Mouse (Mus musculus) c-Kit-positive CD71-positive TER-119-negative erythroid progenitor cells, embryonic 14.5 days (primary cell): ENCODE results near the gene Selplg.
"Not testable (repeated sequence)": the region's sequence is repeated elsewhere in the genome, so short reads cannot be mapped to it uniquely, and the experiment has no call there.

Source experiments
- DNase-seq: peaks from one replicate; pipeline ENCODE4 v3.0.0-alpha.2; 2013; ENCODE audit warnings: low read depth

Gene Selplg

DNA sequence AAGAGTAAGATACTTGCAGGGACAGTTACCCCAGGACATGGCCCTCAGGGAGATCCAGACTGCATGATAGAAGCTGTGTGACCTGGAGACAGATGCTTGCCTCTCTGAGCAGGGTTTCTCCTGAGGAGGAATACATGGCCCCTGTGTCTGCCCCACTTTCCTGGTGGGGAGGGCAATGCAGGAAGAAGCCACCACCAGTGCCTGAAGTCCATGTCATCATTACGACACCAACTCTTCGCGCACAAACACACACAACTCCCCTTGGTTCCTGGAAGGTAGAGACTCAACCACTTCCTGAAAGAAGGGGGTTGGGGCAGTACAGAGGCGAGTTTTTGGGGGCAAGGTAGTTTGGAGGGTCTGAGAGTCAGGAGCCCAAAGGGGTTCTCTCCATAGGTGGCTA is 8.2 kb downstream of the Selplg start:
- no peak for DNase-seq

DNA sequence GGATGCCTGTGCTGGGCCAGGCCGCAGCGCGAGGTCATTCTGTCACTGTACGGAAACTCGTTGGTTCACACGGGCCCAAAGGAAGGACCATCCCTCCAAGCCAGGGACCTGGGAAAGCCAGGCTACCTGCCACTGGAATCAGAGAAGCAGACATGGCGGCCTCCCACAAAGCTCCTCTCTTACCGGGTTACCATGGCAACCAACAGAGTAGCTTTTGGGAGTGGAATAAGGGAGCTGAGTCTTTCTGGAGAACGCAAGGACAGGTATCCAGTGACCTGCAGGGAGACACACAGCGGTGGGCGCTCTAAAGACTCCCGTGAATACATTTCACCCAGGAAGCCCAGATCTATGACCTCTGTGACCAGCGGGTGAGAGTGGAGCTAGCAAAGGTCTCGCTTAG is 13.9 kb downstream of the Selplg start:
- no peak for DNase-seq

DNA sequence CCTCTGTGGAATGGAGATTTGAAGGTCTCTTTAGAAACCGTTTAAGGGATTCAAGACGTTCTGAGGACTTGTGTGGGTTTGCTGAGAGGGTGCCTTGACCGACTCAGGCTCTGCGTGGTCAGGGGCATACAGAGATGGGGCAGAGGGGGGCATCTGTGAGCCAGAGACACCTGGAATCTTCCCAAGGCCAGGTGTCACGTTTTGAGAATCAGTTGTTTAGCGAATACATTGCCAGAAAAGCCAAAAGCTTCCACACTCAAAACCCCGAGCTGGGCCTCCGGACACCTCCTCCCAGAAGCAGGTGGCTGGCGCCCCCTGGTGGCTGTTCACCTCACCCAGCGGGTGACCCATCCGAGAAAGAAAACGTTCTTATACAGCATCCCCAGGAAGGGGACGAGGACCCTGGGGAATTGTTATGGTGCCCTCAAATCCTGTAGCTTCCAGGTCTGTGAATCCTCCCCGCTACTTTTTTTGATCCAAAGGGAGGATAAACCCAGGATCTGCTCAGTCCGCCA is 16.7 kb downstream of the Selplg start:
- DNase-seq: peak; percentile 65

DNA sequence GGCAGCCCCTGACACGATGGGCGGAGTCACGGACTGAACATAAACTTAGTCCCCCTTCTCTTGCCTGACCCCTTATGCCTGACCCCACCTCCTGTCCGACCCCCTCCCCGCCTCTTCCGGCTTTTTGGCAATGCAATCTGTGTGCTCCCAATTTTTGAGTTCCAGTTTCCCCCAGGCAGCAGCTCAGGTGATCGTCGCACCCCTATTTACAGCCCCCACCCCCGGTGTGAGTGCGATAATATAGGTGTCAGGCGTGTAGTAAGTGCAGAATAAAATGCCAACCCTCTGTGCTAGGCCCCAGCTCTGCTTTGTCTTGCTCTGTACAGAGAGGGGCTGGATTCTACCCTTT is 17.4 kb downstream of the Selplg start:
- no peak for DNase-seq

DNA sequence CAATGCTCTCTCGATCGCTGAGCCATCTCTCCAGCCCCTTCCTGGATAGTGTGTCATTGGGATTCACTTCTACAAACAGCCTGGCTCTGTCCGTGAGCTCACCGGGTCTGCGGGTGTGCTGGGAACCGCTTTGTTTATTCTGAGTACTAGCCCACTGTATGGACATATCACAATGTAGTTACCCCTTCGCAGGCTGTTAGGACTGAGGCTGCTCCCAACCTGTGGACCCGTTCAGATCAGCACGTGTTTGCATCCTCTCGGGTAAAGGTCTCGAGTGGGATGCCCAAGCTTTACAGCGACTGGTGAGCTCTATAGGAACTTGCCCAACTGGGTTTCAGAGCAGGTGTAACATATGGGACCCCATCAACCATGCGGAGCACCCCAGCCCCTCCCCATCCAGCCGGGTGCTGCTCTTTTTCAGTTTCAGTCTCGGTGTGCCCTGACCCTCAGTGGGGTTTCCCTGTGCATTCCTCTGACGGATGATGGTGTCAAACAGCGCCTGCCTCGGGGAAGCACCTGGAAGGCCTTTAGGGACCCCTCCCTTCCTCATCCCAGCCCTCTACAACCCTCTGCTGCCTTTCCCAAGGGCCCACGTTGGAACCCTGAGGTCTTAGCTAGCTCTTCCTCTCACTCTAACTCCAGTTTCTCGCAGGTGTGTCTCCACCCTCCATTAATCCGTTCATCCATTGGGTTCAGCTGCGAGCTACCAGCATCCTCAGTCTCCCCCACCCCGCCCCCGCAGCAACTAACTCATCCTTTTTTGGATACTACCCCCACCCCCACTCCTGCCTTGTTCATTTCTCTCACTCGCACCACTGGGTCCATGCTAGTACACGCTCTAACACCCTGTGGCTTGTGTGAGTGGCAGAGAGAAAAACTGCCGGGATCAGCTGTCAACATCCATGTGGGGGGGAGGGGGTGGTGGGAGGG is 18.1 kb downstream of the Selplg start:
- DNase-seq: no peak

DNA sequence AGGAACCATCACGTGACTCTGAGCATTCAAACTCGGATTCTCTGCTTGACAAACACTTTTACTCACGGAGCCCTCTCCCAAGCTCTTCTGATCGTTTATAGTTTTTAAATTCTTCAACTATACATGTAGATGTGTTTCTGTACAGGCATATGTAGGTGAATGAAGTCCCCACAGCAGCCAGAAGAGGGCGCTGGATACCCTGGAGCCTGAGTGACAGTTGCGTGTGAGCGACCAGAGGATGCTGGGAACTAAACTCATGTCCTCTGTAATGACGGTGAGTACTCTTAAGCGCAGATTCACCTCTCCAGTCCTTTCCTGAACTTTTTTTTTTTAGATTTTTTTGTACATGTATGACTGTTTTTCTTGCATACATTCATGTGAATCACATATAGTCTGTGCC is 18.8 kb downstream of the Selplg start:
- DNase-seq: no peak

DNA sequence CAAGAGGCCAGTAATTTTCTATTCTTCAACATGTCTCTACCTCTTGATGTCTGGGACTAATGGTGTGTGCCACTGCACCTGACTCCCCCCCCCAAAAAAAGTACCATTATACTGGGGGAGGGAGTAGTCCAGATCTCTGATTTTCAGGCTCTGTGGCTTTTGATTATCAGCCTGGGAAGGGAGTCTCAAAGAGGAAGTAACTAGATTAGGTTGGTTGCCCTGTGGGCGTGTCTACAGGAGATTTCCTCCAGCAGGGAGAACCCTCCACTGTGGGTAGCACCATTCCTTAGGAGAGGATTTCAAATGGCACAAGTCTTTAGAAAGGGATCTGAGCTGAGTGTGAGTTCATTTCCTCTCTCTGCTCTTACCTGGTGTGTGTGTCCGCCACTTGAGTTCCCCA is 19.8 kb downstream of the Selplg start:
- DNase-seq: no peak

DNA sequence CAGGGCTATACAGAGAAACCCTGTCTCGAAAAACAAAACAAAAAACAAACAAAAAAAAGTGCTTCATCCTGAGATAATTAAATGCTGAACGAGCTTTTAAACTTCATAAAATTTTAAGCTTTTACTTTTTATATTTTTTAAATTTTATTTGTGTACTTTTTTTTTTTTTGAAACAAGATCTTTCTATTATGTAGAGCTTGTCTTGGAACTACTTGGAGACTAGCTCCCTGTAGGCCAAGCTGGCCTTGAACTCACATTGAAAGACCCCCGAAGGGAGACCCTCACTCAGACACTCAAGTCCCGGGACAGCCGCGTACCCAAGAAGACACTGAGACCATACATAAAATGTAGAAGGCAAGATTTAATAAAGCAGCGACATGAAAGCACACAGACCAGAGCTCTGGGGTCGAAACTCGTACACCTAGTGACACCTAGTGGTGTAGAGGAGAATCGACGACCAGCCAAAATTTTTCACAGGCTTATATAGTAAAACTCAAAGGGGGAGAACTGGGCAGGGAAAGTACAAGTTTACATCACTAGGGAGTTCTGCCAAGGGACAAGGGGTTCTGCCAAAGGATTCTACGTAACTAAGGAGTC is 20.5 kb downstream of the Selplg start:
- DNase-seq: not testable (repeated sequence)

DNA sequence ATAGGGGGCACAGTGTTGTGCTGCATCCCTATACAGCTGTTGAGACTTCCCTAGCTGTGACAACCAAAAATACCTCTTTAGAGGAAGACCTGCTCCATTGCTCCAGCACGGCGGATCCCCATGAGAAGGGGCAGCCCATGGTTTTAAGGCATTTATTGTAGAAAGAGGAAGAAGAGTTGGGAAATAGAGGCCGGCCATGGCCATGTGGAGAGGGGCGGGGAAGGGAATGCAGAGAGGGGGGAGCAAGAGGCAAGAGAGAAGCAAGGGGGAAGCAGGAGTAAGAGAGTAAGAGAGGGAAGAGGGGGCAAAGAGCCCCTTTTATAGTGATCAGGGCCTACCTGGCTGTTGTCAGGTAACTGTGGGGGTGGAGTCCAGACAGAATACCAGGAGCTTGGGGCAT is 22.3 kb downstream of the Selplg start:
- no peak for DNase-seq

DNA sequence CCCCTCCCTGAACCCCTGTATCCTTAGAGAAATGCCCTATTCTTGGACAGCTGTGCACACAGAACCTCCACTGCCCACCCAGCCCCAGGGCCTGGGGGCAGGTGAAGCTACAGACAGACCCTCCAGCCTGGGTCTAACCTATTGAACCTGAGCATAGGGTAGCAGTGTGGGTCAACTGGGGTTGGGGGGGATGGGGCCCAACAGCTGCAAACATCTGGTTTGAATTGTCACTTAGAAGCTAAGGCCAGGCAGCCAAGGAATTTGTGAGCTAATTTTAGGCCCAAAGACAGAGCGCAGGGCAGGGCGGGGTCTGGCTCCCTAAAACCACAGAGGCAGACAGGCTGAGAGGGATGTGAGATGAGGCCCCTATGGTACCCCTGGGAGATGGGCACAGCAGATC is 24.3 kb downstream of the Selplg start:
- DNase-seq: no peak

DNA sequence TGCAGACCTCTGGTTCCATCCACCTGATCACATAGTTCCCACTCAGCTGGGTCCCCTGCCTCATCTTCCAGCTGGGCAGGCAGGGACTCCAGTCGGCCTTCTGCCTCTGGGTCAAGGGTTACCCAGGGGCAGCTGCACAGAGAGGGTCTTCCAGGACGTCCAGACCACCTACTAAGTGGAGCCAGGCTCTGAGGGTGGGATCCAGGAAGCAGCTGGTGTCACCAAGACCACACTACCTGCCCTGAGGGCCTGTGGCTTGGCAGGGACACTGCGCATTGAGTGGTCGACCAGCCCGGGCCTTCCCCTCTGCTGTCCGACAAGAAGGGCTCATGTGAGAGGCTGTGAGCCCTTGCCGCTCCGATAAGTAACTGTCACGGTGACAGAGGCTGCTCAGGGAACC is 24.7 kb downstream of the Selplg start:
- DNase-seq: no peak

DNA sequence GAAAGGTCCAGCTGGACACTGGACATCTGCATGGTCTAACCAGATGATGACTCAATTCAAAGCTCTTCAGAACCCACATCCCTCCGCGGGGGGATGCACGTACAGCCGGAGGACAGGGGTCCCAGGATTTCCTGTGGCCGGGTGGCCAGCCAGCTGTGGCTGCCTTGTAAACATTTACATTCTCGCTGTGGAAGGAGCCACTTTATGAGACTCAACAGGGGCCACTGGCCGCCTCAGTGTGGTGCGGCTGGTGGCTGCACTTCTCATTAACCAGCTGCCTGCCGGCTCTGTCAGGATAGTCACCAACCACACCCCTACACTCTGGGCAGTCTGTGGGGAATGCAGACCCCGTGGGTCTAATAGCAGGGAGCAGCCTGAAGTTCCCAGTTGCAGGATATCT is 26.0 kb downstream of the Selplg start:
- DNase-seq: no peak

DNA sequence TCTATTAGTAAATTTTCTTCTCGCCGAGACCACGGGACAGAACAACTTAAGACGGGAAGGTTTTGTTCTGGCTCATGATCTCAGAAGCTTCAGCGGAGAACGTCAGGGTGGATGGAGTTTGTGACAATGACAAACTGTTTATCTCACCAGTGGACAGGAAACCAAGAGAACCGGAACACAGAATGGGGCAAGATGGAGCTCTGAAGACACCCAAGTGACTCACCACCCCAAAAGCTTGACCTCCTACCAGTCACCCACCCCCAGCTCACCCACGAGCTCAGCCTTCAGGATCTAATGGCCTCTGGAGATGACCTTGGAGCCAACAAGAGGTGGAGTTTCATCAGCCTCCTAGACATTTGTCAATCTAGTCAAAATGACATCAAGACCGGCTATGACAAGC is 27.1 kb downstream of the Selplg start:
- no peak for DNase-seq

DNA sequence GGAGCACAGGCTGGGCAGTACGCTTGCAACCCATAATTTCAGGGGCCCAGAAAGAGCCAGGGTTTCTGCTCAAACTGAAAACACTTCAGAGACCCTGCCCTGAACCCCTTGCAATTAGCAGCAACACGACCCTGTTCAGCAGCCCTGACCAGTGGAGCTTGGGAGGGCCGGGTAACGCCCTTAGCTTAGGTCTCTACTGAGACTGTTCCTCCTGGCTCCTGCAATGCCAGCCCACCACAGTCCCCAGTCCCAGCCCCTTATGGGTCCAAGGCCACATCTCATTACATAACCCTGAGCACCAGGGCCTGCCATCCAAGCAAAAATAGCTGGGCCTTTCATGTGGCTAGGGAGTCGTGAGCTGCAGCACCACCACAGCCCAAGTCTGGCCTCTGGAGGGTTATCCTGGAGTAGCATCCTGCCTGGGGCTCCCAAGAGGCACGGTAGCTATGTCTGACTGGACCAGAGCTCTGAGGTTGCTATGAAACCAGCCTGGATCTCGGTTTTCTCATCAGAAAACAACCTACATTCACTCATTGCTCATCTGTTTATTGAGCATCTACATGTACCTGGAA is 28.0 kb downstream of the Selplg start:
- no peak for DNase-seq

DNA sequence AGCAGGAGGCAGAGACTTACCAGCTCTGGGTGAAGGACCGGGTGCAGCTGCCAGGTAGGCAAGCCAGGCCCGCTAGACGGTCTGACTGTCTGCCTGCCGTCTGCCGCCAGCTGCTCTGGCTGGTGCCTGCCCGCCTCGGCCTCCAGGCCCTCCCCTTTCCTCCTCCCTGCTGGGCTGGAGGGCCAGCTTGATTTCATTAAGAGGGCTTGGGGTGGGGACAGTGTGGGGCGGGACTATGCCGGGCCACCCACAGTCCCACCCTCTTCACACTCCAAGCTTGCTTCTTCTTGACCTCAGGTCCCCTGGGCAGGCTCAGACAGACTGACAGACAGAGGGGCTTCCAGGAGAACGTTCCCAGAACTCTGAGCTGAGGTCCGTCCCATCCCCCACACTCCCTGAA is 32.2 kb downstream of the Selplg start, which contains the start of gene Tmem119:
Tmem119 (minus strand) TSS at position 237 of the 400 bp plus-strand sequence.
- no peak for DNase-seq

DNA sequence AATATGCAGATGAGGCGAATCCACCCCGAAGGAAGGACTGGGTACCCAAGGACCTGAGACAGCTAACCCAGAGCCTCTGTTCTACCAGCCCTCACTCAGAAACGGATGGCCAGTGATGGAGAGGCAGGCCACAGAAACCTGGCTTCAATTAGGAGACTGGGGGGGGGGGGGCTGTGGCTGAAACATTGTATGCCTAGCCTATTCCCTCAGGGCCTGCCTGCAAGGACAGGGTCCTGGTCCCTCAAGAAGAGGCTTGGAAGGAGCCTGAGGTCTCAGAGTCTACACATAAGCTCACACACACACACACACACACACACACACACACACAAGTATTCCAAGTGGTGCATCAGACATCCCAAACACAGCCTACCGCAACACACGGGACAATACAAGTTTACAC is 32.8 kb downstream of the Selplg start:
- DNase-seq: no peak

DNA sequence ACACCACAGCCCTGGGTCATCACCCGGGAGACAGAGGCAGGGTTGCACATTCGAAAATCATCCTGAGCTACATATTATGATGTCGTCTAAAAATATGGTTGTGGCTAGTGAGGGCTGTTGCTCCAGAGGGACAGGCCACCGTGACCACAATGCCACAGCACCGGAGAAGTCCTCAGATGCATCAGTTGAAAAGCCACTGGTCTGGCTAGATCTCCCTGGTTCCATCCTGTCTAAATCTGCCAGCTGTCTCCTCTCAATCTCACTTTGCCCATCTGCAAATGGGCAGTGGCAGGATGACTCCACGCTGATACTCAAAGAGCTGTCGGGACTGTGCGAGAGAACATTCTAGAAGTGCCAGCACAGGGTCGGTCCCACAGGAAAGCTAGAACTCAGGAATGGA is 33.9 kb downstream of the Selplg start:
- no peak for DNase-seq

DNA sequence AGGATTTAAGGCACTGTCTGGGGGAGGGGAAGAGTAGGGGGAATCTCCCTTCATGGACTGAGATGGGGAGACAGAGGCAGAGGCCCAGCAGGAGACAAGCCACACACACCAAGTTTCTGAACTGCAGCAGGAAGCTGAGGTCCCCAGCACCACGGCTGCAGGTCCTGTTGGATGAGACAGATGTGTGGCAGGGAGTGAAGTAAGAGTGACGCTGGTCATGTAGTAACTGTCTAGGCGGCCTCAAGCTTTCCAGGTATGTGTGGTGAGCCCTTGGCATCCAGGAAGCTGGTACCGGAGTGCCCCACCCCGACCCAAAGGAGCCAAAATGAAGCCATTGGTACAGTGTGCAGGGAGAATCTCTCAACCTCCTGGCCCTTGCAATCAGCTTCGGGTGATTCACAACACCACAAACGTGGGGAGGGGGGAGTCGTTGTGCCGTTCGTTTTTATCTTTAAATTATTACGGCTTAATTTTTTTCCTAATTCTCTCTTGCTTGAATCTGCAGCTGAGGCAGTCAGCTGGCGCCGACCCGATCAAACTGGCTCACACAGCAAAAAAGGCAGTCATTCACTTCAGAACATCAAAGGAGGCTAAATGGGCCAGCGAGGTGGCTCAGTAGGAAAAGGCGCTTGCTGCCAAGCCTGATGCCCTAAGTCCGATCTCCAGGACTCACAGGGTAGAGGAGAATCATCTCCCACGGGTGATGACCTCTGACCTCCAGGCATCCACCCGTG is 35.1 kb downstream of the Selplg start:
- DNase-seq: no peak

DNA sequence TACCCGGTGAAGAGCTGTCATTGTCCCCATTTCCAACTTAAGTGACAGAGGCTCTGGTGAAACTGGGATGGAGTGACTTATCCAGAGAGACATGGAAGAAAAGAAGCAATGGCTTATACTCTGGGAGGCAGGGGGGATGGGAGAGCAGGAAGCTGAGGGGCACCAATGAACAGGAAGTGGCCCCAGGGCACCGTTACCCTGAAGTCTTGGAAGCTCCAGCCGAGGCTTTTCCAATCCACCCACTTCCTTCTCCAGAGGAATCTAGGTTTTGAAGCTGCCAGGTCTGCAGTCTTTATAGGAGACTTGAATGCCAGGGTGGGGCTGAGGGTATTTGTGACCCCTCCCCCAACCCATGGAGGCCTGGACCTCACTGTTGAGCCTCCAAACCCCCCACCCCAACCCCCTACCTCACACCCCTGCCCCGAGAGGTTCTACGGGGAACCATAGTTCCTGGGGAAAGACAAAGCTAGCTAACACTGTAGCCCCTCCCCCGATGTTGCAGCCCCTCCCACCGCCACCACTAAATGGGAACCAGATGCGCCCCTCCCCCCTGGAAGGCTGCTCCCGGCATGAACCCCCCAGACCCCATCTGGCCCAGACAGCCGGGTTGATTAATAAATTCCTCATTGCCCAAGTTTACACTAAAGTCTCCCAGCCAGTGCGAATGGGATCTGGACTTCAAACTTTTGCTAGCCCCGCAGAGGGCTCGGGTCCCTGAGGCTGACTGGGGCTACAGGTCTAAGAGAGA is 35.9 kb downstream of the Selplg start:
- no peak for DNase-seq

DNA sequence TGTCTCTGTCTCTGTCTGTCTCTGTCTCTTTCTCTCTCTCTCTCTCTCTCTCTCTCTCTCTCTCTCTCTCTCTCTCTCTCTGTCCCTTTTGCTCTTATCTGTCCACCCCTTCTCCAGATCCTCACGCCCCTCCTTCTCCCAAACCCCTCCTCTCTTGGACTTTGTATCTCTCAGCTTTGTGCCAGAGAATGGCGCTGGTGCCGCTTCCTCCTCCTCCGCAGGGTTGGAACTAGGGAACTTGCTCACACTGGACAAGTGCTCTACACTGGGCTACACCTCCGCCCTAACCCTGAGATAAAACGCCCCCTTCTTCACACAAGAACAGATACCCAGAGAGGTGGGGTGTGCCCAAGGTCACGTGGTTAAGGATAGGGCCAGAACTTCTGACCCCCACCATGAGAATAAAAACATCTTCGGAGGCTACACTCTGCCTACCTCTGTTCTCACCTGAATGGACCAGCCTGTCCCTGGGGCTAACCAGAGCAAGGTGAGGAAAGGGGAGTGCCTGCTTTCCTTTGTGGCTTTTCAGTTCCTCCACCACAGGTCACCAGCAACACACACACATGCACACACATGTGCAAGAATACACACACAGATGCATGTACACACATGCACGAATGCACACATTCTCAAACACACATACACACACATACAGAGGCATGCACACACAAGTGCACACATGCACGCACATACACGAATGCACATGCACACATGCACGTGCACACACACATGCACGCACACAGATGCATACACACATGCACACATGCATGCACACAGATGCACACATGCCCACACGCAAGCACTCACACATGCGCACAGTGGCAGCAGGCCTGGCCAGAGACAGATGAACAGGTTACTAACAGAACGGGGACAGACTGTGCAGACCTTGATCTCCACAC is 41.0 kb downstream of the Selplg start:
- DNase-seq: no peak
